Mouse (Mus musculus) heart, postnatal 0 days (tissue): ENCODE results near the gene Vac14.

ENCODE experiments used
- CTCF ChIP-seq: IDR thresholded peaks from 2 replicates; pipeline ENCODE4 v1.5.1; 2016; ENCODE audit warnings: antibody characterized with exemption, control low read depth, low read depth
- EP300 ChIP-seq: IDR thresholded peaks from 2 replicates; pipeline ENCODE4 v1.6.1; 2016; ENCODE audit warnings: antibody characterized with exemption, low read depth

DNA sequence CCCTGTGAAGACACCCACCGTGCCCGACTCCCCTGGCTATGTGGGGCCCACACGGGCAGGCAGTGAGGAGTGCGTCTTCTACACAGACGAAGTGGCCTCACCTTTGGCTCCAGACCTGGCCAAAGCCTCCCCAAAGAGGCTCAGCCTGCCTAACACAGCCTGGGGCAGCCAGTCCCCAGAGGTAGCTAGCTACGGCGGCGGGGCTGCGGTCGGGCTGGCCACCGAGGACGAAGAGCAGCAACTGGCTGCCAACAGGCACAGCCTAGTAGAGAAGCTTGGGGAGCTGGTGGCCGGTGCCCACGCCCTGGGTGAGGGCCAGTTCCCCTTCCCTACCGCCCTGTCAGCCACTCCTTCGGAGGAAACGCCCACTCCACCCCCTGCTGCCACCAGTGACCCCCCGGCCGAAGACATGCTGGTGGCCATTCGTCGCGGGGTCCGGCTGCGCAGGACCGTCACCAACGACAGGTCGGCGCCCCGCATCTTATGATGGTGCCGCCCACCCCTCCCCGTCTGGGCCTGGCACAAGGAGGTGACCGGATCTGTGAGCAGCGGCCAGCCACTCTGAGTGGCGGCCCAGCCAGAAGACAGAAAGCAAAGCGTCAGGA, 120.3 kb downstream of the Vac14 start:
- TF ChIP-seq CTCF (no peak), EP300 (no peak)
